Mouse (Mus musculus): ENCODE data around the gene Gm1140. TPM values are rescaled to one million over a fixed set of nuclear protein-coding genes. Genes with fewer than 3 reads are reported as not detected.

Gm1140 gene
- polyA plus RNA-seq (2014; fragmentation: Illumina TruSeq; extraction: RNeasy Lipid Tissue Mini Kit (QIAGEN cat#74804); ENCODE audit: low read depth, low replicate concordance), result not detected

GRCm38 (mm10) chrX:67693462-67693861, at the start of gene Gm1140:
Gene Gm1140, minus strand, starts transcription at chrX:67693562.

GRCm38 (mm10) chrX:67695398-67695797, 2.0 kb upstream of the Gm1140 start, which contains the start of gene Gm14692:
Gene Gm14692, plus strand, starts transcription at chrX:67695698.

Other genes with a start within 250 kb of the Gm1140 start
- gene Gm14692, start 2.1 kb upstream of the Gm1140 start, polyA plus RNA-seq (2014; fragmentation: Illumina TruSeq; extraction: RNeasy Lipid Tissue Mini Kit (QIAGEN cat#74804); ENCODE audit: low read depth, low replicate concordance), result not detected
- gene 4933436I01Rik, start 227.9 kb upstream of the Gm1140 start, polyA plus RNA-seq (2014; fragmentation: Illumina TruSeq; extraction: RNeasy Lipid Tissue Mini Kit (QIAGEN cat#74804); ENCODE audit: low read depth, low replicate concordance), result not detected

Measured in kidney, adult 10 weeks (tissue).